Mouse (Mus musculus) liver, postnatal 0 days (tissue): Measurements from ENCODE around the gene Psmb4.

Experiments used
- CTCF ChIP-seq: sonication (generic); IDR thresholded peaks from 2 replicates; pipeline ENCODE4 v1.5.1; 2016; ENCODE audit warnings: antibody characterized with exemption, low read depth
- EP300 ChIP-seq: IDR thresholded peaks from 2 replicates; pipeline ENCODE4 v1.6.1; 2016; ENCODE audit warnings: antibody characterized with exemption, low read depth, mild to moderate bottlenecking

DNA sequence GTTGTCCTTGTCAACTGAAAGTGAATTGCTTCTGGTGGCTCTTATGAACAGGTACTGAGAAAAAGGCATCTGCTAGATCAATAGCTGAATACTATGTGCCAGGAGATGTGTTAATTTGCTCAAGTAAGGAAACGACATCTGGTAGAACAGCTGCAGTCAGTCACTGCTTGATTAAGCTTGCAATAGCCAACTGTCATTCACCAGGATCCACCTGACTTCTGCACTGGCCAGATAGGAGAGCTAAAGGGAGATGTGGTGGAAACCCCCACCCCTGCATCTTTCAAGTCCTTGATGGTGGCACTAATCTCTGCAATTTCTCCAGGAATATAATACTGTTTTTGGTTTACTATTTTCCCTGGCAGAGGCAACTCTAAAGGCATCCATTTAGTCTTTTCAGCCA lies 19.7 kb upstream of the Psmb4 start:
- TF ChIP-seq CTCF, result no peak
- peak; percentile 96 for TF ChIP-seq EP300
